In genomic region chr7:144207849-144208248, GRCm38 (mm10) we compare ENCODE assay signal across 10 mouse cellular contexts.
DNase-seq lines count a peak whose midpoint lies in the region; ATAC-seq and TF ChIP-seq lines count a peak whose summit lies in the region.
"Had no signal": no experiment of that assay in that cellular context is flagged by ENCODE, and none has a peak within 500 bp of the region (broad histone marks: within the 10 kb centered on the region; RNA-seq: fewer than 3 reads in every experiment).

No protein-coding gene starts in this region.

- H3K27me3 ChIP-seq in C2C12 (ENCODE audit: control insufficient read depth, insufficient read depth, insufficient read length) (peaks cover 26% of the 10 kb centered on the region), Patski (no peaks in the 10 kb centered on the region)
- H3K27me3 ChIP-seq: neural tube, embryonic 12.5 days had no signal

- DNase-seq in Patski (ENCODE audit: low read depth, low spot score) = no peak
- peak; percentile 48 to 57 for DNase-seq in cerebellum, postnatal 4 days (ENCODE audit: low spot score in 2 of 2)
- DNase-seq in heart, adult 8-10 months (ENCODE audit: low spot score) = peak; percentile 85
- peak; percentile 58 to 73 for DNase-seq in layer of hippocampus, adult 2 months (ENCODE audit: low spot score in 2 of 2)
- peak; percentile 53 for DNase-seq in lung, postnatal 36 days
- peak; percentile 72 for DNase-seq in skeletal muscle tissue, adult 2 months (ENCODE audit: low read depth, low spot score)
- no peak for DNase-seq in spleen, postnatal 14 days (ENCODE audit: low spot score in 2 of 2)

- H3K27ac ChIP-seq in layer of hippocampus, adult 2 months = no peak overlapping the region
- H3K27ac ChIP-seq: neural tube, embryonic 12.5 days had no signal

- no peak for ATAC-seq in Patski

- POLR2A ChIA-PET in Patski (lab: Charles Lee) = no interaction called here

- peak; percentile 22 for TF ChIP-seq CTCF in C2C12 (IDR thresholded peaks at IDR 0.05; ENCODE audit: control insufficient read depth, insufficient read depth, insufficient read length)
- peak; percentile 60 for TF ChIP-seq CTCF in Patski (IDR thresholded peaks at IDR 0.05)
- TF ChIP-seq CTCF in layer of hippocampus, adult 2 months (conservative IDR thresholded peaks at IDR 0.05) = peak; percentile 88

- H3K79me3 ChIP-seq in C2C12 (ENCODE audit: low read depth) = no peaks in the 10 kb centered on the region

- no peaks in the 10 kb centered on the region for H3K79me2 ChIP-seq in C2C12 (ENCODE audit: control insufficient read depth, insufficient read depth)

- no peak overlapping the region for H3ac ChIP-seq in C2C12 (ENCODE audit: control insufficient read depth, insufficient read length, low read depth)

- CTCF ChIA-PET in Patski (lab: Charles Lee) = interaction anchor here (1.6 kb wide), 1 partner anchor 219 kb away, joined by 4 read pairs; no protein-coding TSS in a partner anchor

- H3K36me3 ChIP-seq in C2C12 (ENCODE audit: control insufficient read depth, insufficient read depth) = no peaks in the 10 kb centered on the region
- H3K36me3 ChIP-seq: neural tube, embryonic 12.5 days had no signal

- no peak overlapping the region for H3K4me3 ChIP-seq in C2C12 (ENCODE audit: insufficient read depth, poor library complexity, severe bottlenecking)
- H3K4me3 ChIP-seq in layer of hippocampus, adult 2 months = no peak overlapping the region
- H3K4me3 ChIP-seq: erythroblast, embryonic 14.5 days; neural tube, embryonic 12.5 days had no signal

- in situ Hi-C loops in Patski (cut with MboI; ENCODE audit: low pct_unique_long_range_greater_than_20kb) = no loop called here

TF ChIP-seq in C2C12, 6 proteins besides CTCF, POLR2A, EP300 and RAD21:
- TF ChIP-seq MAX (IDR thresholded peaks at IDR 0.05) = no peak
- TF ChIP-seq USF1 (IDR thresholded peaks at IDR 0.05; ENCODE audit: low read depth) = no peak
- no peak for TF ChIP-seq CEBPB (IDR thresholded peaks at IDR 0.05; ENCODE audit: low read depth)
- TF ChIP-seq MYOG (IDR thresholded peaks at IDR 0.05; ENCODE audit: control insufficient read depth, extremely low read depth, insufficient read length) = no peak
- no peak for TF ChIP-seq MYOD1 (IDR thresholded peaks at IDR 0.05; ENCODE audit: control insufficient read depth, insufficient read length, low read depth)
- TF ChIP-seq FOSL1 (IDR thresholded peaks at IDR 0.05; ENCODE audit: insufficient read depth, low read length, poor library complexity, severe bottlenecking) = no peak

Comparison
In these comparisons a context has a peak if more than half of its experiments do, and no peak if none do; other contexts are left out.
1. CTCF ChIP-seq: peak in every context shown above with its lines; median percentile 88 in layer of hippocampus, adult 2 months; 60 in Patski; 22 in C2C12.
2. DNase-seq: peak in cerebellum, postnatal 4 days (2 of 2), heart, adult 8-10 months (single experiment), layer of hippocampus, adult 2 months (2 of 2), lung, postnatal 36 days (single experiment) and skeletal muscle tissue, adult 2 months (single experiment); none in Patski (single experiment) and spleen, postnatal 14 days (0 of 2).